In genomic region chrX:167049191-167049968, GRCm38 (mm10) we compare ENCODE assay signal across 8 mouse cellular contexts.
DNase-seq lines count a peak whose midpoint lies in the region; ATAC-seq lines count a peak whose summit lies in the region.
"Had no signal": no experiment of that assay in that cellular context is flagged by ENCODE, and none has a peak within 500 bp of the region (broad histone marks: within the 10 kb centered on the region; RNA-seq: fewer than 3 reads in every experiment).

No protein-coding gene starts in this region.

- peak; percentile 8 to 14 for DNase-seq in layer of hippocampus, postnatal 14 days (ENCODE audit: low spot score in 2 of 2)
- DNase-seq in layer of hippocampus, adult 9-10 months (ENCODE audit: low spot score) = no peak
- DNase-seq in adipocyte (ENCODE audit: low spot score) = peak; percentile 9
- DNase-seq in thymus, postnatal 25 days = no peak
- no peak for DNase-seq in thymus, postnatal 36 days
- DNase-seq: adrenal gland, postnatal 14 days had no signal

- ATAC-seq in inflammation-experienced regulatory T-cells, adult 6 months = peak; percentile 52
- ATAC-seq in neutrophil, adult 5-6 weeks (ENCODE audit: extremely low read depth, insufficient number of reproducible peaks, low FRiP score, poor library complexity, severe bottlenecking) = peak; percentile 44; the same call in 1 of the 2 replicates

Comparison
In these comparisons a context has a peak if more than half of its experiments do, and no peak if none do; other contexts are left out.
1. DNase-seq: peak in layer of hippocampus, postnatal 14 days (2 of 2) and adipocyte (single experiment); none in layer of hippocampus, adult 9-10 months (single experiment), thymus, postnatal 25 days (single experiment) and thymus, postnatal 36 days (0 of 2).